Mouse (Mus musculus): ENCODE results near the gene Dcaf7.
"Not testable (repeated sequence)": the region's sequence is repeated elsewhere in the genome, so short reads cannot be mapped to it uniquely, and the experiment has no call there.

The Dcaf7 gene

DNA sequence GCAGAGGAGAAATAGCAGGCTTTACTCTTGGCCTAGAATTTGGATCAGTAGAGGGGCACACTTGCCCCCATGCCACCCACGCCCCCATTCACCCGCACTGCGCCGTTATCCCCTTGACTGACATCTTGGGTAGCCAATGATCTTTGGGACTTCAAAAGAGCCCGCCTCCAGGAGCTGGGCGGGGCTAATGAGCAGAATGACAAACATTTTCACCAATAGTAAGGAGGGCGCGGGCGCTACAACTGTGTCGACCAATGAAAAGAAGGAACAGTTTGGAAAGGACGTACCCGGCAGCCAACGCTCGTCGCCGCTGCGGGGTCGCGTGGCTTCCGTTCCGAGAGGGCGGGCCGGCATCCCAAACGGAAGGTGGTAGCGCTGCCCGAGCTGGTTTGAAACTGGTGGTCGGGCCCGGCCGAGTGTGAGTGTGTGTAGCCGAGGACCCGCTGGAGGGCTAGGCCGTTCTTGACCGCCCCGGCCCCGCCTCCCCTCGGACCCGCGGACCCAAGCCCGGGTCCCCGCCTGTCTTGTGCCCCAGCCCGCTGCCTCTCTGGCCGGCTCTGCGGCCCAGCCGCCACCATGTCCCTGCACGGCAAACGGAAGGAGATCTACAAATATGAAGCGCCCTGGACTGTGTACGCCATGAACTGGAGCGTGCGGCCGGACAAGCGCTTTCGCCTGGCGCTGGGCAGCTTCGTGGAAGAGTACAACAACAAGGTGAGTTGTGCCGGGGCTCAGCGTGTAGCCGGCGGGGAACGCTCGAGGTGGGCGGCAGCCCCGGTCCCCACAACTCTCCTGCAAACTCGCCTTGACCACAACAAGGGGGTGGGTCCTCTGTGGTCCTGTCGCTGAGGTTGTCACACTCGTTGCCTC, at the start of gene Dcaf7:
Gene Dcaf7, plus strand, starts transcription at position 325 of the 870 bp plus-strand sequence.
- peak; percentile 89 for DNase-seq (ENCODE audit: low spot score)

GRCm38 (mm10) chr11:105987446-105987845, 49.2 kb upstream of the Dcaf7 start:
- no peak for DNase-seq (ENCODE audit: low spot score)

GRCm38 (mm10) chr11:105989446-105989845, 47.2 kb upstream of the Dcaf7 start:
- DNase-seq (ENCODE audit: low spot score): no peak

GRCm38 (mm10) chr11:105990231-105990630, 46.4 kb upstream of the Dcaf7 start:
- no peak for DNase-seq (ENCODE audit: low spot score)

DNA sequence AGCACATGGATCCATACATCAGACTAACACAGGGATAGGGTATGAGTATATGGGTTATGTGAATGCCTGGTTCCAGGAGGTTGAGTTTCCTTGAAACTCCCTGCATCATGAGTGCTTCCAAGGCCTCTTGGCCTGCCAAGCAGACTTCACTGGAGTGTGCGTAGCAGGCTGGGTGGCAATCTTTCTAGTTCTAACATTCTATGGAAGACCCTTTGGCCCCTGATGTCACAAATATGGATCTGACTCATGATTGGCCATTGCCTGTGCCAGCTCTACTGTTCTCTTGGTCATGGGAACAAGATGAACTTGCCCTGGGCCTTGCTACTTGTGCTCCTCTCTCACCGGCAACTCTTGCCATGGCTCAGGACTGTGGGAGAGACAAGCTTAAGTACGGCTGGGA, 42.3 kb upstream of the Dcaf7 start, which contains the start of gene Ace3:
Gene Ace3, plus strand, starts transcription at position 301 of the 400 bp plus-strand sequence.
- DNase-seq (ENCODE audit: low spot score): no peak

- DNase-seq (ENCODE audit: low spot score): no peak
Measured at GRCm38 (mm10) chr11:106000062-106000461, 36.6 kb upstream of the Dcaf7 start.

- no peak for DNase-seq (ENCODE audit: low spot score)
Measured at GRCm38 (mm10) chr11:106001718-106002117, 35.0 kb upstream of the Dcaf7 start.

GRCm38 (mm10) chr11:106004576-106004975, 32.1 kb upstream of the Dcaf7 start:
- no peak for DNase-seq (ENCODE audit: low spot score)

- DNase-seq (ENCODE audit: low spot score): no peak
Measured at GRCm38 (mm10) chr11:106005970-106006369, 30.7 kb upstream of the Dcaf7 start.

DNA sequence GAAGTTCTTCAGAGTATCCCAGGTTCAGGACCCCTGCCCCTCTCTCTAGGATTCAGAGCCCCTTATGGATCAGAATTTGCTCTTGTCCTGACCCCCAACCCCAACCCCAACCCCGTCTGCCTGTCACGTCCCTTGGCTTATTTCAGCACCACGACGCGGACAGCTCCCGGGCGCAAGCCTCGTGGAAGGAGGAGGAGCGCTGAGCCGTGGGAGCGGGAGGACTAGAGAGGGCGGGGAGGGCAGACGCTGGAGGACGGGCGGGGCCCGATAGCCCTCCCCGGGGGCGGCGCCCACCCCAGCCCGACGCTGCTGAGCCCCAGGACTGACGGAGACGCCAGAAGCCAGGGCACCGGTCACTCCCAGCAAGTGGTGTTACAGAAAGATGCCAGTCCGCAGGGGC, 28.9 kb upstream of the Dcaf7 start, which contains the start of gene Kcnh6:
Gene Kcnh6, plus strand, starts transcription at position 304 of the 400 bp plus-strand sequence.
- peak; percentile 80 for DNase-seq (ENCODE audit: low spot score)

DNA sequence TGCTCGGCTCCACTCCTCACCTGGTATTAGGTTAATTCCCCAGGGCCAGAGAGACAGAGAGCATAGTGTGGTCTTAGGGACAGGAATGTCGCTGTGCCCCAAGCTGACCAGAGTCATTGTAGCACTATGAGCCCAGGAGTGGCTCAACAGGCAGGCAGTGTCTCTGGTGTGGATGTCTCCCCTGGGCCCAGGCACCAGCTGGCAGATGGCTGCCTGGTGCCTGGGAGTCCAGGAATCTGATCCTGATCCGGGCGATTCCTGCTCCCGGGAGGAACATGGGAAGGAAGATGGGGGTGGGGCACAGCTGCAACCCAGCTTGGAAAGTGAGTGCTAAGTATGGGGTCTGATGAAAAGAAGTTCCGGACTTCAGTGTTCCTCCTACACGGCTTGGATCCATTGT, 24.0 kb upstream of the Dcaf7 start:
- no peak for DNase-seq (ENCODE audit: low spot score)

GRCm38 (mm10) chr11:106013556-106014225, 23.0 kb upstream of the Dcaf7 start:
- no peak for DNase-seq (ENCODE audit: low spot score)

DNA sequence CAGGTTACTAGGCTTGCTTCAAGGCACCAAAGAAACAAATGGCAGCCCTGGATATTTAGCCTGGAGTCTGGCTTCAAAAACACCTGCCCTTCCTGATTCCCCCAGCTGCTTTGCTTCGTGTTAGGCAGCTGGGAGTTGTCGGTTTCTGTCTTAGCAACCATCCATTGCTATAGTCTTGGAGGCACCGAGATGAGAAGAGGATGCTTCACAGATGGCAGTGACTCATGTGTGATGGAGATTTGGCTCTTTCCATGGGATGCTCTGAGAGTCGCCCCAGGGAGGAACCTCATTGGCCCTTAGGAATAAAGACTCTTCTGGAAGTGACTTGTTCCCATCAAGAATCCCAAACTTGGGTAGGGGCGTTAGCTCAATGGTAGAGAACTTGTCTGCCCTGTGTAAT, 20.2 kb upstream of the Dcaf7 start:
- DNase-seq (ENCODE audit: low spot score): no peak

GRCm38 (mm10) chr11:106020051-106020763, 16.5 kb upstream of the Dcaf7 start:
- no peak for DNase-seq (ENCODE audit: low spot score)

- no peak for DNase-seq (ENCODE audit: low spot score)
Measured at GRCm38 (mm10) chr11:106025774-106026173, 10.9 kb upstream of the Dcaf7 start.

DNA sequence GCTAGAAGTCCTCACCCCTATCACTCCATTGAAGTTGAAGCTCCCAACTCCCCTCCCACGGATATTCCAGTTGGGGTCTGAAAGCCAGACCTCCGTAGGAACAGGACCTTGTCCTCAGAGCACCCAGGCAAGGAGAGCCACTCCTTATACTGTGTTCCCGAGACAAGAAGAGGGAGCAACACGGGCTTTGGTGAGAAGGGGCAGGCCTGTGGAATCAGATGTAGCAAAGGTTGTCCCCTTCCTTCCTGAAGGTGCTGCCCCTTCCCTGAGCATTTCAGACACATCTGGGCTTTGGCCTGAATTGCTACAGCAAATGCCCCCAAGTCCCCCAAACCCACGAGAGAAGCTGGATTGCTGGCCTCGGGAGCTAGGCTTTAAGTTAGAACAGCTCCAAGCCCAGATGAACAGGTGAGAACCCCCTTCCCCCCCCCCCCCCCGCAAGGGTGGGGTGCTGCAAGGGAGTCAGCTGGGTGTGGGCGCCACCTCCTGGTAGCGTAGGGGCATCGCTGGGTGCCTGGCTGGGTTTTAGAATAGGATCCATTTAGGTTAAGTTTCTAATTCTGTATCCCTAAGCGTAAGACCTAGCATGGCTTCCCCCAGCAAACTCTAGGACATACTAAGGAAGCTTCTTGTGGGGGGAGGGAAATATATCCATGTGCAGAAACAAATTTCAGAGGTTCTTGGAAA, 10.1 kb upstream of the Dcaf7 start:
- peak; percentile 55 for DNase-seq (ENCODE audit: low spot score)

- no peak for DNase-seq (ENCODE audit: low spot score)
Measured at GRCm38 (mm10) chr11:106027607-106028006, 9.1 kb upstream of the Dcaf7 start.

DNA sequence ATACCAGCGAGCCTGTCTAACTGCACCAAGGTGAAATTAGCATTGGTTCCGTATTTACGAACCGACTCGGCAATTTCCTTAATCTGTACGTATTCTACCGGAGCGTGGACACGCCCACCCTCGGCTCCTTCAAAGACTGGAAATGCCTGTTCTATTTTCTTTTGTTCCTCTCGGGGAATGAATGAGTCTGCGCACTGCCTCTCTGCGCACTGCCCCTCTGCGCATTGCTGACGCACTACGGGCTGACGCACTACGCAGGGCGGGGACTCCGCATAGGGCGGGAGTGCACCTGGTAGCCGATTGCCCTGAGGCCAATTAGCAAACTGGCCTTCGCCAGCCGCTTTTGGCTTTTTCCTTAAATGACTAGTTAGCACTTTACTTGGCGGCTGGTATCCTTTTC, 4.6 kb upstream of the Dcaf7 start:
- DNase-seq (ENCODE audit: low spot score): not testable (repeated sequence)

- no peak for DNase-seq (ENCODE audit: low spot score)
Measured at GRCm38 (mm10) chr11:106033491-106033919, 3.2 kb upstream of the Dcaf7 start.

- DNase-seq (ENCODE audit: low spot score): no peak
Measured at GRCm38 (mm10) chr11:106034986-106035385, 1.7 kb upstream of the Dcaf7 start.

- DNase-seq (ENCODE audit: low spot score): no peak
Measured at GRCm38 (mm10) chr11:106037418-106037751, 713 bp downstream of the Dcaf7 start.

GRCm38 (mm10) chr11:106044349-106044748, 7.7 kb downstream of the Dcaf7 start:
- DNase-seq (ENCODE audit: low spot score): no peak
